Mouse (Mus musculus) embryonic stem cell, embryonic (primary cell): ENCODE data around the gene Sstr5.

ENCODE experiments used
- CTCF ChIA-PET, 4 experiments: fragments of 300-600 bp in 2 of 4; fragments of 350-600 bp in 2 of 4; sonication (Branson Sonifier 250); formaldehyde crosslinking; loops; one replicate each; lab custom pipeline; 2022; ENCODE audit warnings: inconsistent platforms in 2 of 4; lab: Charles Lee
- POLR2A ChIA-PET, 4 experiments: fragments of 300-600 bp in 2 of 4; fragments of 350-600 bp in 2 of 4; sonication (Branson Sonifier 250); formaldehyde crosslinking; loops; one replicate each; lab custom pipeline; 2022; ENCODE audit warnings: antibody characterized with exemption in 4 of 4, inconsistent platforms in 1 of 4; lab: Charles Lee

Sstr5 gene

DNA sequence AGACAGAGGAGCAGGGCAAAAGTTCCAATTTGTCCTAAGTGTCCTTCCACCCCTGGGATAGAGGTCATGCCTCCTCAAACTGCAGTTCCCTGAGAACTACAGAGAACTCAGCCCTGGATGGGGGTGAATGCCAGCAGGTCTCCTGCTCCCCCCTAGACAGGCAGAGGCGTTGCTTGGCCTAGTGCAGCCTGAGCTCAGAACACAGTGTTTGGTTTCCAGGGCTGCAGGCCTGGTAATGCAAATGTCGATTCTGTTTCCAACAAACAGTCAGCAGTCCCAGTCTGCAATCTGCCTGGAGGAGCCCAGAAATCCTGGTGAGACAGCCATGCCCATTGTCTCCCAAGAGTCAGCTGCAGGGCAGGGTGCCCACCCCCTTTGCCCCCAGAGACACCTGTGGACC is 42.8 kb downstream of the Sstr5 start, which contains the start of gene Tekt4:
Gene Tekt4 (plus strand): TSS at position 344 of the 400 bp plus-strand sequence.
- ChIA-PET CTCF (interaction anchor here in 2 of 4 experiments (1.0 to 1.1 kb wide), 2 partner anchors 57 to 114 kb away, joined by 4 to 7 read pairs; no protein-coding TSS in a partner anchor), POLR2A (interaction anchor here in 1 of 4 experiments (1.0 kb wide), 1 partner anchor 21 kb away, joined by 4 read pairs; the partner anchor contains the start of gene Cacna1h)

DNA sequence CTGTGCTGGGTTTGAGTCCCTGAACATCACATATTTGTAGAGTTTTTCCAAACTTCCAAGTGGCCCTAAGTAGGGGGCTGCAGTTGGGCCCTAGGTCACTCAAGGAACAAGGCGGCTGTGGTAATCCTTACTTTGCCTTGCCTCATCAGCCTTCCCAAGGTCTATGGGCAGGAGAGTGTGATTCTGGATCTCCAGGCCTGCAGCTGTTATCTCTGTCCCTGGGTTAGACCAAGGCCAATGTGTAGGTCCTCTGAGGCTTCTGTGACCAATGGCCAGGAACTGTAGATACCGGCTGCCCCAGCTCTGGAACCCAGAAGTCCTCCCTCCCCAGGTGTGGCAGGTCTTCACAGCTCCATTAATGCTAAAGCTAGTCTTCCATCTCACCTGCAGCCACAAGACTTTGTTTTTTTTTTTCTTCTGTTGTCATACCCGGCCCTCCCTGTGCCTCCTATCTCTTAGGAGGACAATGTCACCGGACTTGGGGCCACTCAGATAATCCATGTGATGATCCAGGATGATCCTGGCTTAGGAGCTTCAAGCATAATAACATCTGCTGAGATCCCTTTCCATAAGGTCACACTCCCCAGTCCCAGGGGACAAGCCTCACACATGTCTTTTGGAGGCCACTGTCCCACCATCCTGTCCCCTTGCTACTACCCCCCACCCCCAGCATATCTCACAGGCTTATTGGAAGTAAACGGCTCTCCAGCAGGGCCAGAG is 44.7 kb downstream of the Sstr5 start:
- CTCF ChIA-PET: interaction anchor here in 2 of 4 experiments (0.6 to 1.5 kb wide), 3 partner anchors 22 to 56 kb away, joined by 3 to 5 read pairs (median 4); no protein-coding TSS in a partner anchor

DNA sequence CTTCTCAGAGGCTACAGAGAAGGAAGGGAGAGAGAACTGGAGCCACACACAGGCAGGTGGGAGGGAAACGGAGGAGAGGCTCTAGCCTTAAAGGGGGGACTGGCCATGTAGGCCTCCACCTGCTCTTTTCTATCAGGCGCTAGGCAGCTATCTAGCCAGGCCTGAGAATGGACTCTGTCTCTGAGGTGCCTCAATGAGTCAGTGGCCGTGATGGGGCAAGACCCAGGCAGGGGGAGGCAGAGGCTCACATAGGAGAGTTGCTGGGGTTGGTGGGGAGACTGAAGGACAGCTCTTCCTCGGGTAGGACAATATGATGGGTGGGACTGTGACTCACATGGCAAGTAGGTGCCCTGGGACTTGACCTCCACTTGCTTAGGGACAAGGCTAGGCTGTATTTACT is 46.8 kb downstream of the Sstr5 start:
- CTCF ChIA-PET: interaction anchor here in 3 of 4 experiments (0.5 to 0.7 kb wide), 3 partner anchors 59 to 367 kb away, joined by 3 to 6 read pairs (median 4); no protein-coding TSS in a partner anchor
- POLR2A ChIA-PET: interaction anchor here in 2 of 4 experiments (0.5 to 0.7 kb wide), 4 partner anchors 12 to 135 kb away, joined by 3 to 7 read pairs (median 3); no protein-coding TSS in a partner anchor

More for the DNA sequence above, 44.7 kb downstream of the Sstr5 start:
- POLR2A ChIA-PET: interaction anchor here in 2 of 4 experiments (0.8 to 1.1 kb wide), 3 partner anchors 10 to 19 kb away, joined by 3 read pairs; partner anchors contain the start of gene Cacna1h (in 1 of the 2)

DNA sequence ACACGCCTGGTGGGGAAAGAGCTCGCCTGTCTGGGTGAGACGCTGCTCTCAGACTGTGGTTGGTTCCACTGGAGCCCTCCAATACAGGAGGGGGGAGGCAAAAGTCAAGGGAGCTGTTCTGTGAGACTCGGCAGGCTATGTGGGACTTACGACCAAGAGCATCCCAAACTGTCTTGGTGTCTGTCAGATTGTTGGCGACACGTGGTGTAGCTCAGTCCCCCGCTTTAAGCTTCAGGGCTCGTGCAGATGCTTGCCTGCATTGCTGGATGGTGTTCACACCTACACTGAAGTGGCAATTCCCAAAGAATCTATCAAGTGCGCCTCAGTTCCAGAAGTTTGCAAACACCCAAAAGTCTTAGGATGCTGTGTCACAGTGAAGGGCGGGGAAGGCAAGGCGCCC is 49.2 kb downstream of the Sstr5 start:
- CTCF ChIA-PET: interaction anchor here in 3 of 4 experiments (0.6 to 0.7 kb wide), 4 partner anchors 30 to 249 kb away, joined by 3 read pairs; no protein-coding TSS in a partner anchor
- POLR2A ChIA-PET: no interaction called here

DNA sequence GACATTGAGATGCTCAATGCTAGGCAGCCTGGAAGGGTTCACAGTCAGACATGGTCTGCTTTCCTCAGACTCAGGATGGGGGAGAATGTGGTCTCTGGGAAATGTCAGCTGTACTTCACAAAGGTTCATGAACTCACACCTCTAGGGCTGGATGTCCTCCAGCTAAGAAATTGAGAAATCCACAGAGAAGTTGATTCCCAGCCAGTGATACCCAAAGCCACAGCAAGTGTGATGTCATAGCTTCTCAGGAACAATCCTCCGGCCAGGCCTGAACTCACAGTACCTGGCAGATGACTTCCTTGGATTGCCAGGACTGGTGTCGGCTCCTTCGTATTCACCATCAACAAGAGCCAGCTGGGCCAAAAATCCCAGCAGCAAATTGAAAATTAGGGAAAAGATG is 51.2 kb downstream of the Sstr5 start:
- POLR2A ChIA-PET: interaction anchor here in 1 of 4 experiments (0.6 to 1.7 kb wide), 3 partner anchors 11 to 183 kb away, joined by 3 read pairs; no protein-coding TSS in a partner anchor
- CTCF ChIA-PET: interaction anchor here in 1 of 4 experiments (1.1 kb wide), 1 partner anchor 48 kb away, joined by 4 read pairs; no protein-coding TSS in a partner anchor

DNA sequence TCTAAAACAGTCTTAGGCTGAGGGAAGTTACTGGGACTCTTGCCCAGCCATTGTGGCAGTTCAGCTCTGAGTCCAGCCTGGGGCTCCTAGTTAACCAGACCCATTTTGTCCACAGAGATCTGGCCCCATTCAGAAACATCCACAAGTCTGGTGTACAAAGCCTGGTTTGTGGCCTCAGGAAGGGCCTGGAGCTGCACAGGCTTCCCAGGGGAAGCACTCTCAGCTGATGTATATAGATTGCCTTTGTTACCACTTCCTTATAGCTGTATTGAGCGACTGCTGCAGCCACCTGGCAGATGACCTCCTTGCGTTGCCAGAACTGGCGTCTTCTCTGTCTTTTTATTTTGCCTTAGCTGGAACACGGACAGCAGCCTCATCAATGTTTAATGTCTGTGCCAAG is 52.0 kb downstream of the Sstr5 start:
- POLR2A ChIA-PET: no interaction called here
- CTCF ChIA-PET: no interaction called here

DNA sequence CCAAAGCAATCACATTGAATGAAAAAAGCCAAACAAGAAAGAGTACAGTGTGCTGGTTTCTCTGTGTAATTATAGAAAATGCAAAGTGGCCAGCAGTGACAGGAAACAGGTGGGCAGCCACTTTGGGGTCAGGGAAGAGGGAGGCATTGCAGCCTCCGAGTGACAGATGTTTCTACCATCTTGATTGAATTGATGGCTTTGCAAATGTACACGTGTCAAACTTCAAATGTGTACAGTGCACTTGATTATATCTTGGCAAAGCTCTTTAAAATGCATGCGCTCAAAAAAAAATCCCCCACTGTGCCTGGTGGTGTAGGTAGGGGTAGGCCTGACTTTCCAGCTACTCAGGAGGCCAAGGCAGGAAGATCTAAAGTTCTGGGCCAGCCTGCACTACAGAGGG is 54.2 kb downstream of the Sstr5 start:
- POLR2A ChIA-PET: no interaction called here
- CTCF ChIA-PET: interaction anchor here in 1 of 4 experiments (0.6 kb wide), 1 partner anchor 76 kb away, joined by 3 read pairs; no protein-coding TSS in a partner anchor

DNA sequence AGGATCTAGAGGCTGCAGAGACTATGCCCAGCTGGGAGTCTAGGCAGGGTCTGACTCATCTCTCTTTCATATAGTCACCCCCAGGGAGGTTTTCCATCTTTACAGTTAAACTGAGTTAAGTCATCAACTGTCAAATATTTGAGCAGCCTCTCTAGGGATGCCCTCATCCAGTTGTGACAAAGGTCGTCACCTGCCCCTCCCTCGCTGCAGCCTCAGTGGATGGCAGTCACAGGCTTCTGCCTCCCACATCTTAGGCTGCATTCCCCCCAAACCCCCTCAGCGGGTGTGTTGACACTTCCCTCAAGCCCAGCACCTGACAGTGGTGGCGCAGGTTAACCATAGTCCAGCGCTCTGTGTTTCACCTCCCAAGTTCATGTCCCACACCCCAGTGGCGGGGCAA is 55.7 kb downstream of the Sstr5 start:
- CTCF ChIA-PET: no interaction called here
- POLR2A ChIA-PET: no interaction called here
